Mouse (Mus musculus) cerebellum, adult 11-12 months (tissue): ENCODE measurements around the gene Slc35e4.
"Not testable (repeated sequence)": the region's sequence is repeated elsewhere in the genome, so short reads cannot be mapped to it uniquely, and the experiment has no call there.

Experiments used
- DNase-seq: peaks from one replicate; pipeline ENCODE4 v3.0.0; 2022

Slc35e4 gene

DNA sequence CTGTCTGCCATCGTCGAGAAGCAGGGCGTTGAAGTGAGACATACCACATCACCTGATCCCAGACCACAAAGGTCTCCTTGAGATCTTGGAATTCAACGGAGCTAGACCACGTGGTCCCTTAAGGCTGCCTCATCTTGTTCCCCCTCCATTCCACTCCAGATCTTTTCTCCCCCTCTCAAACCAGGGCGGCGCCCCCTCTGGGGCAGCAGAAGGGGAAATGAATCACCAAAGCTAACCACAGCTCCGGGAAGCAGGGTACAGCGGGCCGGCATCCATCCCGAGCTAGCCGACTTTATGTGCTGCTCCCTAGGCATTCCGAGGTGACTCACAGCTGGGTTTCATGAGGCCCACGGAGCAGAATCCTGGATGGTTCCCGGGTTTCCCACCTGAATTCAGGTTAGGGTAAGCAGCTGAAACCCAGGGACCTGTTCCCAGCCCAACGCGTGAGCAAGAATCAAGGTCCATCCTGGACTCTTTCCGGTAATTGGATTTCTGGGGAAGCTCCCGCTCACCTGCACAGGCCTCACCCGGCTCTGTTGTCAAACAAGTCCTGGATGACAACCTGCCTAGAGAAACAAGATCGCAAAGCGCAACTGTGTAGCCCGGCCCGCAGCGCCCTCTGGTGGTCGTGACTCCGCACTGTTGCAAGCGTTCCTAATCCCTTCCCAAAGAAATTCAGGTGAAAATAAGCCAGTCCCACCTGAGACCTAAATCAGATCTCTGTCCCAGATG lies at the start of gene Slc35e4:
Gene Slc35e4 (minus strand): TSS at position 556 of the 732 bp plus-strand sequence.
- DNase-seq, result peak; percentile 83

DNA sequence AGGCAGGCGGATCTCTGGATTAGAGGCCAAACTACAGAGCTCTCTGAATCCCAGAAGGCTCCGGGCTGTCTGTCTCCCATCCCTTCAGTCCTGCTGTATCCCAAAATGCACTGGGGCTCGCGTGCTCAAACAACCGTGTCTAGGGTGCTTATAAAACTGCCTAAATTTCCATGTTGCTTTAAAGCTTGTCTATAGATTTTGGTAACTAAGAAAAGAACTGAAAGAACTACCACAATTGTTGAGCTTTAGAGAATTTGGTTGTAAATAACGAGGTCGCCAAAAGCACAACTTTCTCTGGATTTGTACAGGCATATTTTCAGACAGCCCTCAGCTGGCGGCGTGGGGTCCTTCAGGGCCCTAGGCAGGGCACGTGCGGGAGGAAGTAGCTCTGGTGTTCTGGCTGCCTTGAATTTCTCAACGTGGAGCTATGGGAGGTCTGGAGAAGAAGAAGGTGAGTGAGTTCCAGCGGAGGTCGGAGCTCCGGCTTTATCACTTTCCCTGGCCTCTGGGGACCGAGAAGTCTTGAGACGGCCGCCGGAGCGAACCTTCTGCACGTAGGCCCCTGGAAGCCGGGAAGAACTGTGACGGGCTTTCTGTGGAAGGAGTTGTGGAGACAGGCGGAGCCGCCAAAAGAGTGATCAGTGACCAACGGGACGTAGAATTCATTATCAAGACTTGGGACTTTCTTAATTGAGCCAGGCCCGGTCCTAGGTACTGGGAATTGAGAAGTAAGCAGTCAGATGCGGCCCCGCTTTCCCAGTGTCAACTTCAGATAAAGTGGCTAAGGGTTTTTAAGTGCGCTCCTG lies 49.3 kb upstream of the Slc35e4 start, which contains the start of gene Pes1:
Gene Pes1 (plus strand): TSS at position 366 of the 806 bp plus-strand sequence.
- peak; percentile 79 for DNase-seq

DNA sequence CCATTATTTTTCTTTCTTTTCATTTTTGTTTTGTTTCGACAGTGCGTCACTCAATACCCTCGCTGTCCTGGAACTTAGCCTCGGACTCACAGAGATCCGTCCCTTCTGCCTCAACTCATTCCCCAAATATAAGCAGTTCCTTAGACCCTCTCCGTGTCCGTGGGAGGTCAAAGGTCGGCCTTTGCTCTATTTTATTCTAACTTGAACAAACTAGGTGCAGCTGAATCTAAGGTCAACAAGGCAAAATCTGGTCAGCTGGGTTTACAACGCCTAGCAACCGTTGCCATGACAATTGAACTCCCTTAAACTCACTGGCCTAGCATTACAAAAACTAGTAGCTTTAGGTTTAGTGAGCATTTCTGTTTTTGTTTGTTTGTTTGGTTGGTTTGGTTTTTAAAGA lies 48.7 kb upstream of the Slc35e4 start:
- DNase-seq, result no peak

DNA sequence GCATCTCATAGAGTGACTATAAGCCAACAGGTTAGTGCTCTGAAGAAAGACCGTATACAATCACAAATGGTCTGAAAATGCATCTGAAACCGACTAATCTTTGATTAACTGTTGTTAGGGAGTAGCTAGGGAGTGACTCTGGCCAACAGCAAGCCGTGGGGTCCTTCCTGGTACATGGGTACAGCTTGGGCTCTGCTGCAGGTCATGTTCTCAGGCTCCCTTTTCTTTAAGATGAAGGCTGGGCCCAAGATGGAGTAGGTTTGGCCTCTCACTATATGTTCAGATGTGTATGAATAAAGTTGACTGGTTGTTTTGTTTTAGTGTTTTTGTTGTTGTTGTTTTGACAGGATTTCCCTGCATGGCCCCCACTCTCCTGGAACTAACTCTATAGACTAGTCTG lies 47.3 kb upstream of the Slc35e4 start:
- DNase-seq, result no peak

DNA sequence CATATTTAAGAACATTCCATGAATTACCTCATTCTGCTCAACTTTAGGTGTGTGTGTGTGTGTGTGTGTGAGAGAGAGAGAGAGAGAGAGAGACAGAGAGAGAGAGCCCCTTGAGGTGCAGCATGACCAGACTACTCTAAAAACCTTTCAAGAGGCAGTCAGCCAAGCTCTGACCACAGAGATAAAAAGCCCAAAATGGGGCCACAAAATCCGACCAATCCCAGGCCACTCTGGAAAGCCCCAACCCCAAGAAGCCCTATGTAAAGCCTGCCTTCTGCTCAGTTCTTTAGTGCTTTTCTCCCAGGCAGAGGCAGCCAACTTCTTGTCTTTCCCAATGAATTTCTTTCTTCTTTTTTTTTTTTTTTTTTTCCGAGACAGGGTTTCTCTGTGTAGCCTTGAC lies 46.4 kb upstream of the Slc35e4 start:
- no peak for DNase-seq

DNA sequence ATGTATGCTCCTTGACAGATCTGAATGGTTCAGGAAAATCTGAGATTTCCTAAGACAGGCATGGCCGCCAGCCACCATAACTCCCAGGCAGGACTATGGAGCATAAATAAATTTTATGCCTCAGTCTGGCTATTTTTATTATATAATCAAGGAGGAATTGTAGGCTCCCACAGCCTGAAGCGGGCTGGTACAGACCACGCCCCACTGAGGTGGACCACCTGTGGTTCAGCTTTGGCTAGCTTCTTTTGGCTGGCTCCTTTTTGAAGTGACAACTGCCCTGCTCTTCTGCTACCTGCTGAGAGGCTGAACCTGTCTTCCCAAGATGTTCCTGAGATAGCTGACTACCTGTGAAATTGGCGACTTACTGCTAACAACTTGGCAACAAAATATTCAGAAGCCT lies 40.9 kb upstream of the Slc35e4 start:
- not testable (repeated sequence) for DNase-seq

DNA sequence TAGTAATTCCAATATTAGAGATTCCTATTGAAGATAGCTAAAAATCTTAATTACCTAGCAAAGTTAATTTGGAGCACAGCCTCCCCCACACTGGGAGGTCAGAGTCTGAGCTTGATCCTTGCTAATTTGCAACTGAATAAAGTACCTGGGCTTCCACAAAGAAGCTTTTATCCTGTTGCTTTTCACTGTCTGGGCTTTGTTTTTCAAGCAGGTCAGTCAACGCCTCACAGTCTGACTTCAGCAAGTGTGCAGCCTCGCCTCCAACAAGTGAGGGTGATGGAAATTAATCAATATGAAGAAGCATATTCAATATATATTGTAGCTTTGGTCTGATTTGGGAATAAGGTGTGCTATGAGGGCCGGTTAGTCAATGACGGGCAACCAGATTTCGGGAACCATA lies 40.4 kb upstream of the Slc35e4 start:
- not testable (repeated sequence) for DNase-seq

DNA sequence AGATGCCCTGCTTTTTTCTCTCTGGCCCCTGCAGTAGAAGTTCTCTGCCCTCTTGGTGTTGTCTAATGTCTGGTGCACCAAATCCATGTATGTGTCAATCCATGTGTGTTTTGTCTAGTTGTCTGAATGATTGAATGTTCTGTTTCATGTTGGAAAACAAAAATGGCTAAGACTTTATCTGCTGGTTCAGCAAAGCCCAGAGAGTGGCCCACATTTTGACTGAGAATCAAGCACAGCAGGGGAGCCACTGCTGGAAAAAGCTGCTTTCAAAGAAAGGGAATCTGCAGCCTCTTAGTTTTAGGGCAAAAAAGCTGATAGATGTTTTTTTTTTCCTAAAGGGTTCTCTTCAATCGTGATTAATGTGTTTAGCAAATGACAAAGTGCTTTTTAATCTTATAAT lies 31.9 kb upstream of the Slc35e4 start:
- no peak for DNase-seq

DNA sequence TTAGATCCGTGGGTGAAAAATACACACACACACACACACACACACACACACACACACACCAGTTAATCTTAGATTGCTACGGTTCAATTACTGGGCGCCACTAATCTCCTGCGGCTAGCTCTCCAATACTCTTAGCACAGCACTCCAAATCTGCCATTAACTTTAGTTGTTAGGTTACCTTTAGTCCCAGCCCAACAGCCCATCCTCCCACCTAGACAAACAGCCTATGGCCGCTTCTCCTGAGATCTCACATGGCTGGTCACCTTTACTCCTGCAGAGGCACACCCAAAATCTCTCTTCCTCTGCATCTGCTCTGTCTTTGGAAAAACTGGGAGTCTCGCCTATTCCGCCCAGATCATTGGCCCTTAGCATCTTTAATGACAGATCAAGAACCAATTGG lies 26.9 kb upstream of the Slc35e4 start:
- no peak for DNase-seq

DNA sequence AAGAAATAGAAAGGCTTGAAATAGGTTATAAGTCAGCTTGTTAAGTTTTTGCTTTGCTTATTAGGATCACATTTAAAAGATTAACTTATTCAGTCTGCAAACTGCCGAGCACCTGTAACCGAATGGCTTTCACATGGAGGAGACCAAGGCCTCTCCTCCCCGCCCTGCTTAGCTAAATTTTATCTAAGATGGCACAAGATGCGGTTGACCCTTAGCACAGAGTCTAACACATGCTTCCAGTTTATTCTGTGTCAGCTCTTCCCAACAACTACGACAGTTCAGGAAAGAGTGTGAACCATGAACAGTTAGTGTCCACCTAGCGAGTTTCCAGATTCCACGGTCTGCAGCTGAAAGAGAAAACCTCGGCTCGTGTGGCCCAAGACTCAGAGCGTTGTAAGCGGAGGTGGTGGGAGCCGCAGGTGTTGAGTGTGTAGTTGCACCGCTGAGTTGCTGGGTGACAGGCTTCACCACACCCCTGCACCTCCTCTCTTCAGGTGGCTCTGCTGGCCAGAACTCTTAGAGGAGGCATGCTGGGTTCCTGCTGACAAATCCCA lies 22.9 kb upstream of the Slc35e4 start:
- DNase-seq, result no peak

DNA sequence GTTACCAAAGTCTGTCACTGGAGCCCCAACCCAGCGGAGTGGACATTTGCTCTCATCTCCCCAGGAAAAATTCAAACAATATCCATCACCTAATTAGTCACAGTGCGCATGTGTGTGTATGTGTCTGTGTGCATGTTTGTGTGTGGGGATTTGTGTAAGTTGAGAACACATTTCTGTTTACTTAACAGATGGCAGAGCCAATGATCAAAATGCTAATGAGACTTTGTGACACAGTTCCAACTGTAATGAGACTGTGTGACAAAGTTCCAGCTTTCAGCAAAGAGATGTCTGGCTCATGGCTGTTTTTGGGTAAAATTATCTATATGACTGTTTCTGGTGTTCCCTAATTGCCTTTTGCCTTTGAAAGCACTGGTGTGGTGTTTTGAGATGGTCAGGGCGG lies 21.9 kb upstream of the Slc35e4 start:
- no peak for DNase-seq

DNA sequence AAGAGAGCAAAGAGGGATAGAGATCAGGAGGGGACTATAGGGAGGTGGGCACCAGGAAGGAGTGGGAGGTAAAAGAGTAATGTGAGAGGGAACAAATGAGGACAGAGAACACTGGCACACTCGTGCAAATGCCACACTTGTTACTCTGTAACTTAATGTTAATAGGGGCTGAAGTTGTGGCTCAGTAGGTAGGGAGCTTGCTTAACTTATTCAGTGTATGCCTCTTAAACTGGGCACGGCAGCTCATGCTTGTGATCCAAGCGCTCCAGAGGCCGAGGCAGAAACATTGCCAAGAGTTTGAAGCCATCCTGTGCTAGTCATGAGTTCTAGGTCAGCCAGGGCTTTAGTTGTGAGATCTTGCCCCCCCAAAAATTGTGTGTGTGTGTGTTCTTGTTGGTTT lies 20.7 kb upstream of the Slc35e4 start:
- no peak for DNase-seq

DNA sequence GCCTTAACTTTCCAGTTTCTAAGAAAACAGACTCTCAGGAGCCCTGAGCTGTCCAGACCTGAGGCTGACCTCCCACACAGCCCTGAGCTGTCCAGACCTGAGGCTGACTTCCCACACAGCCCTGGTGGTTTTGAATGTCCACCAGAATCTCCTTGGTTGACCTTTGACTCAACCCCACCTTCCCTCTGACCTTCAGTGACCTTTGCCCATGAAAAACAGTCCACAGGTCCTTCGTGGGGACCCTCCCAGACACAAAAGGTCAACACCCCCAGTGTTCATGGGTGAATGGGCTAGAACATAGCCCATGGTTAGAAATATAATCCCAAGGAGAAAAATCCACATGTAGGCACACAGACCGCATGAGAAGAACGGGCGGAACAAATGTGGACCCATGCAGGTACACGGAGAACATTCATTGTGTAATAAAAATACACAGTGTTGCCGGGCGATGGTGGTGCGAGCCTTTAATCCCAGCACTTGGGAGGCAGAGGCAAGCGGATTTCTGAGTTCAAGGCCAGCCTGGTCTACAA lies 19.4 kb upstream of the Slc35e4 start:
- no peak for DNase-seq

DNA sequence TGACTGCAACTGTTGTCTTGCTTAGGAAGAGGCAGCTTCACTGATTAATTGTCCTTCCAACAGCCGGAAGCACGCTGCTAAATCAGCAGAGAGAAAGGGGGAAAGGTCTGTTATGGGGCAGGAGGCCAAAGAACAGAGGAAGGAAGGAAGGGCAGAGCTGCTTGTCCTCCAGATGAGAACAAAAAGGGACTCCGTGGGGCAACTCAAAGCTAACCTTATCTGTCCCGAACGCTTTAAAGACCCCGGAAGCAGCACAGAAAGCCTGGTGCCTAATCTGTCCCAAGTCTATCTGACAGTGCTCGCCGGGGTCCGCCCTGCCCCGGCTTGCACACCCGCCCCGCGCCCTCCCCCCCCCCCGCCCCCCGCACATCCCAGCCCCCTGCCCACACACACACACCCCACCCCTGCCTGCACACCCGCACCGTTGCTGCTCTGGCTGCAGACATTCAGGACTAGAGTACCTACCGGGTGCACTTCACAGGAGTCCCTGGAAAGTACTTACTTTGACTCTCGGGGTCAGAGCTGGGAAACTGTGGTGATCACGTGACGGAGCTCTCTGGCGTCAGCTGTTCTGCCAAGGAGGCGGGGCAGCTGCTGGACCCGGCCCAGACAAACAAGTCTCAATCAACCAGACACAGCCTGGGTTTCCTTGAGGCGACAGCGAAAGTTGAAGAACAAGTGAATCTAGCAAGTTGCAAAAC lies 17.2 kb upstream of the Slc35e4 start, which contains the start of gene Tcn2:
Gene Tcn2 (minus strand): TSS at position 649 of the 701 bp plus-strand sequence.
- peak; percentile 13 for DNase-seq

DNA sequence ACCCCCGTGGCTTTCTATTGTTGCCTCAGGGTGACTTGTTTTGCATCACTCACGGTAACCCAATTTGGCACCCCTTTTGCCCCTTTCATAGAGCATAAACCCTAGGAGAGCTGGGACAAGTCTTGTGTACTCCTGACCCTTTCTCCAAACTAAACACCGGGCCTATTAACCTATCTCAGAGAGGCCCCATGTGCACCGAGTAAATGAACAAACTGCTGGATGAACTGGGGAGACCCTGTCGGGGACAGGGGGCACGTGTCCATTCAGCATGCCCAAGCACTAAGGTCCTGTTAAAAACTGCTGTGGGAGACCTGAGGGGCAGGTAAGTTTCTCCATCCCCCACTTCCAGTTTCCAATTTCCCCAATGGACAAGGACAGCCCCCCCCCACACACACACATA lies 16.5 kb upstream of the Slc35e4 start:
- no peak for DNase-seq

DNA sequence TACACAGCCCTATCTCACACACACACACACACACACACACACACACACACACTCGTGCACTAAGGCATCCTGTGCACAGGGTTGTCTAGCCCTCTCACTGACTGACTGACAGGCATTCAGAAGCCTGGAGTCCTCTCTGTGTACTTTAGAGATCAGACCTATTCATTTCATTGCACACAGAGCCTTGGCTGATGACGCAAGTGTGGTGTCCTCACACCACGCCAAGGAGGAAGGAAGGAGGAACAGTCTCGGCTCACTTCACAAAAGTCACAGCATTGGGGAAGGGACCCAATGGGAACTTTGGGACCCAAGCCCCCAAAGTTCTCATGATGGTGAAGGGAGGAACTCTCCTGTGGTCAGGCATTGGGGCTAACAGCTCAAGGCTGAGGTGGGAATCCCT lies 15.6 kb upstream of the Slc35e4 start:
- no peak for DNase-seq

DNA sequence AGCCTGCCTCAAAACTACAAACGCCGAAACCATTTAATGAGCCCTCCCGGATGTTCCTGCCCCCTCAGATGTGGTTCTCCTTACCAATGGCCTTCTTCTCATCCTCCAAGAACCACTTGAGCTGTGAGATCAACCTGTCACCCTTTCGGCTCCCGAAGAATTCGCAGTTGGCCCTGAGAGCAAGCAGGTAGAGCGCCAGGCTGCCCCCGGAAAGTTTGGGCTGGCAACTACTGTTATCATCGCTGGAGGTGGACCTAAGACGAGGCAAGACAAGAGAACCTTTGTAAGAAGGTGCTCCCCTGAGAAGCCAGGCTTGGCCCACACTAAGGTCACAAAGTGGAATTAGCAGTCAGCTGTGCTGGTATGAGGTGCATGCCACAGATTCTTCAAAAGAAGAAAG lies 11.5 kb upstream of the Slc35e4 start:
- no peak for DNase-seq

DNA sequence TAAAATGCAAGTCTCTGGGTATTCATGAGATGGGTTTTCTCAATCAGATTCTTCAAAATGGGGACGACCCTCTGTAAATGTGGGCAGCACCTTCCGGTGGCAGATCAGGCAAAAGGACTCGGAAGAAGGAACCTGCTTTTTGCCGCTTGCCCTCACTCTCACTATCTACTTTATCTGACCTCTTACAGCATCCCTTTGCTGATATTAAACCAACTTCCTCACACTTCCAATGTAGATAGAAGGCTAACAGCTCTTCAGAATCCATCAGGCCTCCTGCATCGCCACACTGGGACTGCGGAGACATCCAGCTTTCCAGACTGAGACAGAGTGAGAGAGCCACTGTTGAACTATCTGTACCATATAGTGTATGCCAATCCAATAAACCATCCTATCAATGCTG lies 8.3 kb upstream of the Slc35e4 start:
- no peak for DNase-seq

DNA sequence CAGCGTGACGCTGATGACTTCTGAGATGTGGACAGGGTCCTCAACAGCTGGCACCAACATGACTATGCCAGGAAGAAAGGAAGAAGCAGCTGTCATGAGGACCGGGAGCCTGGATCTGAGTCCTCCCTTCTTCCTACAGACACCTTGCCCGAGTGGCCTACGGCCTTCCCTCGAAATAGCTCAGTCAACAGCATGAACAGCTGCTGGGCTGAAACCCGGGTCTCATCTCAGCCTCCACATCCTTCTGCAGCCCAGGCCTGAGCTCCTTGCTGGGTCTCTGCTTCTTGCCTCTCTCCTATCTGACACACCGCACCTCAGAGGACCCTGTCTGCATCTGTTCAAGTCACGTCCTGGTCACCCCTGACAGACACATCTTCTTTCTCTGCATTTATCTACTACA lies 7.7 kb upstream of the Slc35e4 start:
- no peak for DNase-seq

DNA sequence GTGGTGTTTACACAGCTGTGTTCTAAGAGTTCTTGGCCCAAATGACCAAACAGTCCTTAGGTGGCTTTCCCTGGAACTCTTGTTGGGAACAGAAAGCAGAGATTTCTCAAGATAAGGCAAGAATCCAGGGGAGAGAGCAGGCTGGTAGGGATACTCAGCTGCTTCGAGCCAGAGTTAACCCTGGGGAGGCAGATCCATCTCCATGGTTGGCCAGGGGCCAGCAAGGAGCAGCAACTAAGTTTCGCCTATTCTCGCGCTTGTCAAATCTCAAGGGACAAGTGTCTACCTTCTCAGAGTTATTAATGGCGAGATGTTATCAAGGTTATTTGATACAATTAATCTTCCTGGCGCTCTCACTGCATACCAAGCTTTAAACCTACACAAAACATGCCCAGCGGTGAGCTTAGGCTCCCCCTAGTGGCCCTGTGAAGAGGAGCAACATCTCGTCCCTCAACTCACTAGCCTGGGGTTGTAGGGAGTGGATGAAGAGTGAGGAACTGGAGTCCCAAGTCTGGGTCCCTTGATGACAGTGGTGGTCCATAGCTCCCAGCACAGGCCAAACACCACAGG lies 6.9 kb upstream of the Slc35e4 start:
- no peak for DNase-seq

DNA sequence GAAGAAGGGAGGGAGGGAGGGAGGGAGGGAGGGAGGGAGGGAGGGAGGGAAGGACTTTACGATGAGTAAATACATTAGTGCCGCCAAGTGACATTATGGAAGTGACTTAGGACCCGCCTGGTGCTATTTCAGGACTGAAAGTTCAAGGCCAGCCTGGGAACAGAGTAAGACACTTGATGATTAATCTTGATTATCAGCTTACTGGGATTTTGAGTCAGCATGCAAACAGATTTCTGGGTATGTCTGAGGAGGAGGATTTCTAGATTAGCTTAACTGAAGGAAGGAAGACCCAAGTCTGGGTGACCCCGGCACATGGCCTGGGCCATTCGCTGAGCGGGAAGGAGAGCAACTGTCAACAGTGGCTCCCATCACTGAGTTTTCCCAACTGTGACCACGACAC lies 6.0 kb upstream of the Slc35e4 start:
- DNase-seq, result no peak

DNA sequence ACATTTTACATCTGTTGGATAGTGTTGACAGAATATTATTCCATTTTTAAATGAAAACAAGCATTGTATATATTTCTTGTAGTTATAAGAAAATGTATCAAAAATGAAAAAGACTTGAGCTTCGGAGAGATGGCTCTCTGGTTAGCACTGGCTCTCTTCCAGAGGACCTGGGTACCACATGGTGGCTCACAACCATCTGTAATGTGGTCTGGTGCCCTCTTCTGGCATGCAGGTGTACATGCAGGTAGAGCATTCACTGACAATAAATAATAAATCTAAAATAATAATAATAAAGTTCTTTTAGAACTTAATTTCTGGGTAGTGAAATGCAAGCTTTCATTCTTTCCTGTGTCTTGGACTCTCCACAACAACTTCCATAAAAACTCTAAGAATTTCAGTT lies 4.3 kb upstream of the Slc35e4 start:
- DNase-seq, result no peak
